Mouse (Mus musculus): ENCODE measurements around the gene Acr. TPM values are rescaled to one million over a fixed set of nuclear protein-coding genes. Genes with fewer than 3 reads are reported as not detected.

The Acr gene
- polyA plus RNA-seq, 1 experiment from 2014 or later: 1.0 TPM

DNA sequence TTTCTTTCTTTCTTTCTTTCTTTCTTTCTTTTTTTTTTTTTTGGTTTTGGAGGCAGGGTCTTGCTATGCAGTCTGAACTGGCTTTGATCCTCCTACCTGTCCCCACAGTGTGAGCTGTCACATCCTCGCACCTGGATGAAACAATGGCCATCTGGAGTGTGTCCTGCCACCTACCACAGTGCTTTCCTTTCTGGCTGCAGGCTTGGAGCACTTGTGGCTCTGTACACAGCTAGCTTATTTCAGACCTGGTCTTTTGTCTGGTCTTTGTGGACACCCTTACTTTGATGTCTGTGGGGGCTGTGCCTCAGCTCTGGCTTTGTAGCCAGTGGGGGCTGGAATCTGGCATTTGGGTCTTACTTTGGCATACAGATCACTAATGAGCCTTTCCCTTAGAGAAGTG, 16.4 kb upstream of the Acr start:
- 92% methylated on average over 1 of the region's 1 CpGs for WGBS
- ATAC-seq (ENCODE audit: low FRiP score, low read depth): no peak
- peaks cover 24% of the 10 kb centered on the region for H3K4me1 ChIP-seq
- no peak overlapping the region for H3K9ac ChIP-seq
- H3K36me3 ChIP-seq: peaks cover 11% of the 10 kb centered on the region; the same call in 1 of the 2 replicates
- H3K27ac ChIP-seq: no peak overlapping the region
- H3K27me3 ChIP-seq (replicated peaks): peaks cover 37% of the 10 kb centered on the region
- H3K4me2 ChIP-seq (replicated peaks): no peak overlapping the region
- no peak overlapping the region for H3K4me3 ChIP-seq
- no peaks in the 10 kb centered on the region for H3K9me3 ChIP-seq

- Histone ChIP-seq H3K4me3 (no peak overlapping the region), H3K27me3 (replicated peaks) (peaks cover 45% of the 10 kb centered on the region), H3K27ac (no peak overlapping the region), H3K9ac (no peak overlapping the region), H3K9me3 (no peaks in the 10 kb centered on the region), H3K4me2 (replicated peaks) (no peak overlapping the region), H3K4me1 (peaks cover 19% of the 10 kb centered on the region), H3K36me3 (peaks cover 2% of the 10 kb centered on the region; the same call in 1 of the 2 replicates)
- WGBS: 88% methylated on average over 6 of the region's 6 CpGs
- no peak for ATAC-seq (ENCODE audit: low FRiP score, low read depth)
These were observed 12.5 kb upstream of the Acr start for GRCm38 (mm10) chr15:89555591-89555990.

GRCm38 (mm10) chr15:89556401-89557178, 11.5 kb upstream of the Acr start:
- WGBS: 24% methylated on average over 23 of the region's 23 CpGs
- peak overlapping the region; percentile 5; the same call in 1 of the 2 replicates for H3K4me3 ChIP-seq
- no peak overlapping the region for H3K27ac ChIP-seq
- no peaks in the 10 kb centered on the region for H3K9me3 ChIP-seq
- H3K4me2 ChIP-seq (replicated peaks): peak overlapping the region; percentile 50
- peaks cover 2% of the 10 kb centered on the region; the same call in 1 of the 2 replicates for H3K36me3 ChIP-seq
- H3K4me1 ChIP-seq: peaks cover 19% of the 10 kb centered on the region
- no peak overlapping the region for H3K9ac ChIP-seq
- ATAC-seq (ENCODE audit: low FRiP score, low read depth): peak; percentile 30; the same call in 1 of the 2 replicates
- H3K27me3 ChIP-seq (replicated peaks): peaks cover 45% of the 10 kb centered on the region

DNA sequence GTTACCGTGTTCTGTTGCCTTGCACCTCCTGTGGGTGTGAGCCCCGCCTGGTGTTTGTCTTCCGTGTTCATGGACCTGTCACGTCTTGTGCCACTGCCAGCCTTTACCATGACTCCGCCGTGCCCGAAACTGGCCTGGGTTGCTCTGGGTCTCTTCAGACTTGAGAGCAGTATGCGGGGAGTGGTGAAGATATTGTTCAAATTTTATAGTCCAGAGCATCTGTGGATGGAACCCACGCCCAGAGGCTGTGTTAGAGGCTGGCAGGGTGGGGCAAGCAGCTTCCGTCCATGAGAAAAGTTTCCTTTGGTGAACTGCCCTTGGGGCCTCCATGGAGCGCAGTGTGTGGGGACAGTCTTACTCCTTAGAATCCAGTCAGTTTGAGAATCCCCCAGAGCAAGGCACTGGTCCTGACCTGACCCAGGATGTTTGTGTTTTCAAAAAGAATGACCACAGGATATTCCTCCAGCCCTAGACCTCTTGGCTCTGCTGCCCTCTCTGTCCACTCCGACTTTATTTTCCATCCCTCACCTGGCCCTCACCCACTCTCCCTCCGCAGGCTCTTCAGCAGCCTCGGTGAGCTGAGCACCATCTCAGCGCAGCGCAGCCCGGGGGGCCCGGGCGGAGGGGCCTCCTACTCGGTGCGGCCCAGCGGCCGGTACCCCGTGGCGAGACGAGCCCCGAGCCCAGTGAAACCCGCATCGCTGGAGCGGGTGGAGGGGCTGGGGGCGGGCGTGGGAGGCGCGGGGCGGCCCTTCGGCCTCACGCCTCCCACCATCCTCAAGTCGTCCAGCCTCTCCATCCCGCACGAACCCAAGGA, 10.7 kb upstream of the Acr start:
- no peak for ATAC-seq (ENCODE audit: low FRiP score, low read depth)
- peaks cover 45% of the 10 kb centered on the region for H3K27me3 ChIP-seq (replicated peaks)
- no peak overlapping the region for H3K27ac ChIP-seq
- H3K9ac ChIP-seq: peak overlapping the region; percentile 42; the same call in 1 of the 2 replicates
- H3K4me3 ChIP-seq: peak overlapping the region; percentile 19
- peaks cover 2% of the 10 kb centered on the region; the same call in 1 of the 2 replicates for H3K36me3 ChIP-seq
- H3K9me3 ChIP-seq: no peaks in the 10 kb centered on the region
- 9% methylated on average over 40 of the region's 40 CpGs for WGBS
- H3K4me1 ChIP-seq: peaks cover 19% of the 10 kb centered on the region
- H3K4me2 ChIP-seq (replicated peaks): peak overlapping the region; percentile 50

GRCm38 (mm10) chr15:89557996-89558390, 10.1 kb upstream of the Acr start:
- H3K27me3 ChIP-seq (replicated peaks): peaks cover 45% of the 10 kb centered on the region
- H3K36me3 ChIP-seq: no peaks in the 10 kb centered on the region
- peak overlapping the region; percentile 42; the same call in 1 of the 2 replicates for H3K9ac ChIP-seq
- peak overlapping the region; percentile 19 for H3K4me3 ChIP-seq
- H3K9me3 ChIP-seq: no peaks in the 10 kb centered on the region
- peak overlapping the region; percentile 50 for H3K4me2 ChIP-seq (replicated peaks)
- ATAC-seq (ENCODE audit: low FRiP score, low read depth): no peak
- 3% methylated on average over 34 of the region's 34 CpGs for WGBS
- H3K27ac ChIP-seq: no peak overlapping the region
- peaks cover 19% of the 10 kb centered on the region for H3K4me1 ChIP-seq

- no peak for ATAC-seq (ENCODE audit: low FRiP score, low read depth)
- no peak overlapping the region for H3K4me3 ChIP-seq
- H3K36me3 ChIP-seq: no peaks in the 10 kb centered on the region
- H3K4me2 ChIP-seq (replicated peaks): no peak overlapping the region
- no peaks in the 10 kb centered on the region for H3K9me3 ChIP-seq
- H3K9ac ChIP-seq: no peak overlapping the region
- H3K4me1 ChIP-seq: peaks cover 19% of the 10 kb centered on the region
- WGBS: 37% methylated on average over 10 of the region's 10 CpGs
- H3K27me3 ChIP-seq (replicated peaks): peaks cover 45% of the 10 kb centered on the region
- H3K27ac ChIP-seq: no peak overlapping the region
These were observed 8.9 kb upstream of the Acr start for GRCm38 (mm10) chr15:89559202-89559731.

DNA sequence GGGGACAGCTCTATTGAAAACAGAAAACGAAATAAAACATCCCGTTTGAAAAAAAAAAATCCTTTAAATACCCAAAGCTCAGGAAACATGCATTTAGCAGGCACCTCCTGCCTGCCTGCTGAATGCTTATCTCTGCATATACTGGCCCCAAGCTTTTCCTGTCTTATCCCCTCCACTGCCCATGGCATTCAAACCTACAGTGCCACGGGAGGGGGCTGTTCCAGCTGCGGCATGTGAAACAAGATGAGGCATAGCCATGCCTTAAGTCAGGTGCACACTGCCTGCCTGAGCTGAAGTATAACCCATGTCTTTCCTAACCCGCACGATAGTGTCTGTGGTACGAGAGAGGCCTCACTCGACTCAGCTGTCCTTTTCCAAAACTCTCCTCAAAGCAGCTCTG, 4.0 kb downstream of the Acr start:
- no peak for ATAC-seq (ENCODE audit: low FRiP score, low read depth)
- WGBS: 81% methylated on average over 8 of the region's 8 CpGs
- H3K9me3 ChIP-seq: no peaks in the 10 kb centered on the region
- H3K4me1 ChIP-seq: no peaks in the 10 kb centered on the region
- no peak overlapping the region for H3K4me2 ChIP-seq (replicated peaks)
- H3K36me3 ChIP-seq: no peaks in the 10 kb centered on the region
- no peaks in the 10 kb centered on the region for H3K27me3 ChIP-seq (replicated peaks)
- no peak overlapping the region for H3K4me3 ChIP-seq
- H3K9ac ChIP-seq: no peak overlapping the region
- H3K27ac ChIP-seq: no peak overlapping the region

DNA sequence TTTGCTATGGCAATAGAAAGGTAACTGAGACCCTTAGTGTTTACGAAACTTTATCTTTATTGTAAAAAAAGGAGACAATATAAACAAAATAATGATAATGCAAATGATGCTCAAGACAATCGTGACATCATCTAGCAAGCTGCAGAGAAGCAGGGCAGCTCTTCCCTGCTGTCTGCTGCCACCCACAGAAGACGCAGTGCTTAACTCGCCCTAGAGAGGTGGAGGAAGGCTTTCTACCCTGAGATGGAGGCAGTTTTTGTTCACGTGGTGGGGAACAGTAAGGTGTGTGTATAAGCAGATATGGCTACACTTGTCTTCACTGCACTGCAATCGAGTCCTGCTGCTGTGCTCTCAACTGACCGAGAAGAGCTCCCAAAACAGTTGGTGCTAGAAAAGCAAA, 14.4 kb downstream of the Acr start:
- peaks cover 37% of the 10 kb centered on the region for H3K36me3 ChIP-seq
- WGBS: 89% methylated on average over 7 of the region's 7 CpGs
- H3K4me1 ChIP-seq: no peaks in the 10 kb centered on the region
- no peak overlapping the region for H3K9ac ChIP-seq
- no peaks in the 10 kb centered on the region for H3K27me3 ChIP-seq (replicated peaks)
- H3K4me2 ChIP-seq (replicated peaks): no peak overlapping the region
- H3K9me3 ChIP-seq: no peaks in the 10 kb centered on the region
- no peak overlapping the region for H3K27ac ChIP-seq
- ATAC-seq (ENCODE audit: low FRiP score, low read depth): no peak
- H3K4me3 ChIP-seq: no peak overlapping the region

DNA sequence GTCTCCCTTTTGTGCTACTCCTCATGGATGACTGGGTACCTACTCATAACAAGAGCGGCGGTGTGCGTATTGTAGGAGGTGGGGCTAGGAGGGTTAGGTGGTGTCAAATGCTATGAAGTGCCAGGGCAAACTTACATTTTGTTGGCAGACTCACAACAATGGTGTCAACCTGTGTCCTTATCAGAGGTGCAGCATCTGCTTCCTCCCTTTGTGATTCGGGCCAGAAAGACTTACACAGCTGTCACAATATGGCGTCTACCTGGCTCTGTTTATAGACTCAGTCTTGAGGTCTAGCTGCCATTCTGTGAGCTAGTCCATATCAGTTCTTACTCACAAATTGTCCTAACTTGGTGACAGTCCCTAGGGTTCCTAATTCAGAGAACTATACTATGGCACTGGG, 17.0 kb downstream of the Acr start:
- WGBS: 89% methylated on average over 5 of the region's 5 CpGs
- Histone ChIP-seq H3K36me3 (peaks cover 43% of the 10 kb centered on the region), H3K4me2 (replicated peaks) (no peak overlapping the region)

GRCm38 (mm10) chr15:89585631-89586030, 17.5 kb downstream of the Acr start:
- 94% methylated on average over 11 of the region's 11 CpGs for WGBS
- no peak overlapping the region for H3K27ac ChIP-seq
- H3K4me1 ChIP-seq: peaks cover 5% of the 10 kb centered on the region
- H3K9ac ChIP-seq: no peak overlapping the region
- H3K4me3 ChIP-seq: no peak overlapping the region
- H3K36me3 ChIP-seq: peaks cover 43% of the 10 kb centered on the region
- H3K4me2 ChIP-seq (replicated peaks): no peak overlapping the region
- no peaks in the 10 kb centered on the region for H3K9me3 ChIP-seq
- no peak for ATAC-seq (ENCODE audit: low FRiP score, low read depth)
- no peaks in the 10 kb centered on the region for H3K27me3 ChIP-seq (replicated peaks)

More for the DNA sequence above, 17.0 kb downstream of the Acr start:
- H3K27me3 ChIP-seq (replicated peaks): no peaks in the 10 kb centered on the region
- peaks cover under 1% of the 10 kb centered on the region; the same call in 1 of the 2 replicates for H3K4me1 ChIP-seq
- H3K4me3 ChIP-seq: no peak overlapping the region
- no peak for ATAC-seq (ENCODE audit: low FRiP score, low read depth)
- no peak overlapping the region for H3K9ac ChIP-seq
- H3K9me3 ChIP-seq: no peaks in the 10 kb centered on the region
- no peak overlapping the region for H3K27ac ChIP-seq

GRCm38 (mm10) chr15:89589146-89589545, 21.0 kb downstream of the Acr start:
- peaks cover 14% of the 10 kb centered on the region for H3K4me1 ChIP-seq
- no peaks in the 10 kb centered on the region for H3K27me3 ChIP-seq (replicated peaks)
- H3K36me3 ChIP-seq: peaks cover 21% of the 10 kb centered on the region
- WGBS: 86% methylated on average over 5 of the region's 5 CpGs
- no peak overlapping the region for H3K4me3 ChIP-seq
- no peak overlapping the region for H3K4me2 ChIP-seq (replicated peaks)
- H3K27ac ChIP-seq: no peak overlapping the region
- H3K9ac ChIP-seq: no peak overlapping the region
- ATAC-seq (ENCODE audit: low FRiP score, low read depth): no peak
- no peaks in the 10 kb centered on the region for H3K9me3 ChIP-seq

GRCm38 (mm10) chr15:89591317-89591716, 23.2 kb downstream of the Acr start:
- Histone ChIP-seq H3K36me3 (peaks cover 17% of the 10 kb centered on the region), H3K9ac (peak overlapping the region; percentile 75), H3K27me3 (replicated peaks) (no peaks in the 10 kb centered on the region), H3K4me3 (peak overlapping the region; percentile 69), H3K4me1 (peaks cover 14% of the 10 kb centered on the region), H3K4me2 (replicated peaks) (peak overlapping the region; percentile 80), H3K9me3 (no peaks in the 10 kb centered on the region), H3K27ac (peak overlapping the region; percentile 80; the same call in 1 of the 2 replicates)
- peak; percentile 64 for ATAC-seq (ENCODE audit: low FRiP score, low read depth)
- 2% methylated on average over 30 of the region's 30 CpGs for WGBS
